Mouse (Mus musculus) forebrain, postnatal 0 days (tissue): Measurements from ENCODE around the gene Cntn5. TPM values are rescaled to one million over a fixed set of nuclear protein-coding genes. Genes with fewer than 3 reads are reported as not detected.
A peak's percentile ranks its signal among the peaks of the same experiment; 100 is the strongest.

Source experiments
- ATAC-seq: fragments of 200-750 bp; cut with Nextera tagmentation; 2 replicates; pipeline ENCODE4 v1.8.0; 2017; ENCODE audit warnings: mild to moderate bottlenecking, moderate library complexity
- DNase-seq: peaks from one replicate; pipeline ENCODE4 v3.0.0-alpha.2; 2015
- H3K27ac ChIP-seq: fragments of 300-500 bp; sonication (generic); 2 replicates; pipeline ENCODE4 v1.5.1; 2014; ENCODE audit warnings: low read depth, mild to moderate bottlenecking, antibody characterized with exemption, low read length, moderate library complexity, mixed read lengths
- H3K27me3 ChIP-seq: fragments of 300-500 bp; sonication (generic); 2 replicates; pipeline ENCODE4 v1.6.1; 2014; ENCODE audit warnings: mild to moderate bottlenecking, low read length, mixed read lengths; ENCODE audit not compliant: insufficient read depth
- H3K36me3 ChIP-seq: fragments of 300-500 bp; sonication (generic); 2 replicates; pipeline ENCODE4 v1.6.1; 2014; ENCODE audit warnings: mild to moderate bottlenecking, moderate library complexity; ENCODE audit not compliant: insufficient read depth
- H3K4me1 ChIP-seq: fragments of 300-500 bp; sonication (generic); 2 replicates; pipeline ENCODE4 v1.6.1; 2014; ENCODE audit warnings: antibody characterized with exemption; ENCODE audit not compliant: insufficient read depth
- H3K4me2 ChIP-seq: fragments of 300-500 bp; sonication (generic); 2 replicates; pipeline ENCODE4 v1.6.1; 2014; ENCODE audit warnings: low read depth, mild to moderate bottlenecking, moderate library complexity
- H3K4me3 ChIP-seq: fragments of 300-500 bp; sonication (generic); 2 replicates; pipeline ENCODE4 v1.5.1; 2014; ENCODE audit warnings: low read depth, low read length, mixed read lengths
- H3K9ac ChIP-seq: fragments of 300-500 bp; sonication (generic); 2 replicates; pipeline ENCODE4 v1.6.1; 2014; ENCODE audit warnings: mild to moderate bottlenecking
- H3K9me3 ChIP-seq: fragments of 300-500 bp; sonication (generic); 2 replicates; pipeline ENCODE4 v1.6.1; 2016; ENCODE audit warnings: low read length
- CTCF ChIP-seq: sonication (generic); IDR thresholded peaks from 2 replicates; pipeline ENCODE4 v1.5.1; 2016; ENCODE audit warnings: antibody characterized with exemption, control low read depth, low read depth
- WGBS: fragments of 180-500 bp; shearing (Covaris S2); extraction: QIAGEN DNeasy Blood & Tissue Kit; methylation state at CpG from one replicate; pipeline ENCODE4 v1.1.7; 2014; 5-methylcytosine and 5-hydroxymethylcytosine counted together
- polyA plus RNA-seq: library from polyadenylated mRNA; unstranded; fragments of >200 nt; fragmentation: Nextera tagmentation; extraction: Ambion mirVana; gene quantifications from 2 replicates; pipeline ENCODE4 v1.2.1, GENCODE M21; 2015
- total RNA-seq: library from RNA; depleted of rRNA; stranded (reverse); fragments of >200 nt; gene quantifications from 2 replicates; pipeline ENCODE4 v1.2.3, GENCODE M21; 2014

Cntn5 gene
- total and polyA plus RNA-seq, 2 experiments from 2014 or later, result 15.5 to 25.9 TPM

DNA sequence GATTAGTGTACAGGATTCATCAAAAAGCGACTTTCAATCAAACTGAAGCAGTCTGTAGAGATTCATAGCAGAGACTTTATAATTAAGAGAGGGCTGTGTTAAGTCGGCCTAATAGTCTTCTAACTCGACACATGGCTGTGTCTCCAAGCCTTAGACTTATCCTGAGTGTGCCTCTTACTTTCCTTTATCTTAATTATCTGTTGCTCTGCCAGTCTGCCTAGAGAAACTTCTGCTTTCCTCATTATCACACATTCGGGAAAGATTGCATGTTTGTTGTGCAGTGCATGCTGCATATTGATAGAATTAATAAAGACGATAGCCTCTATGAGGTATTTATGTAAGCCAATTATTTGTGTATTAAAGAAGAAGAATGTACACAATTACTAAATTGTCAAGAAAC, 375.9 kb downstream of the Cntn5 start:
- no peaks in the 10 kb centered on the region for H3K9me3 ChIP-seq
- H3K27me3 ChIP-seq, result no peaks in the 10 kb centered on the region
- H3K4me3 ChIP-seq, result no peak overlapping the region
- no peak for TF ChIP-seq CTCF
- no peaks in the 10 kb centered on the region for H3K4me1 ChIP-seq
- H3K4me2 ChIP-seq, result no peak overlapping the region
- no peak for DNase-seq
- no peak overlapping the region for H3K9ac ChIP-seq
- 25% methylated on average over 5 of the region's 5 CpGs for WGBS
- no peak for ATAC-seq
- no peaks in the 10 kb centered on the region for H3K36me3 ChIP-seq
- H3K27ac ChIP-seq, result no peak overlapping the region

DNA sequence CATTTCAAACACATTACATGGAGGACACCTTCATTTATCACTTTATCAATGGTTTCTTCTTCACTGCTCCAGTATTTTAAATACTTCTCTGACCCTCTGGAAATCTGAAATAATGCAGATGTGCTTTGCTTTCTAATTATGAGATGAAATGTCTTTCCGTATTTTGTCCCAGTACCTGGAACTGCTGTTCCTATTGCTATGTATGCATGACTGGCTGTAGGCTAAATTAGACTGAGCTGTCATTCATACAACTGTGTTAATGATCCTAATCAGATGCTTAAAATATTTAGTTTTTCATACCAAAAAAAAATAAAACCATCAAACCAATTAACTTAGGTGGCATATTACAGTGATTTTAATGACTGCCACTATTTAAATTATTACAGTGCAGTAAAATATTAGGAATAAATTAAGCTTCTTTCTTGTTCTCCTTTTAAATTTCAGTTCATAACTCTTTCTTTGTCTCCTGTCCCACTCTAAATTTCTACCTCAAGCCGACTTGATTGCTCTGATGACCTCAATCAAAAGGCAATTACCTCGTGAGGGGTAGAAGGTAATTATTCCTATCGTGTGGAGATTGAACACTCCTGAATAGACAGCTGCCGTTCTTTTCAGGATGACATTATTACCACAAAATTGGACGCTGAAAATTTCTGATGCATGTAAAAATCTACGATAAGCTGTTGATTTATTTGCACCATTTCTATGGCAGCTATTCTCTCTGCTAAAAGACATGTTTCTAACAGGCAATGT, 378.5 kb downstream of the Cntn5 start:
- 12% methylated on average over 7 of the region's 7 CpGs for WGBS
- H3K9ac ChIP-seq, result no peak overlapping the region
- no peak overlapping the region for H3K4me2 ChIP-seq
- ATAC-seq (no peak; the same call in 1 of the 2 replicates), DNase-seq (peak; percentile 9)
- H3K4me3 ChIP-seq, result no peak overlapping the region
- H3K36me3 ChIP-seq, result no peaks in the 10 kb centered on the region
- TF ChIP-seq CTCF, result no peak
- H3K27me3 ChIP-seq, result no peaks in the 10 kb centered on the region
- H3K9me3 ChIP-seq, result no peaks in the 10 kb centered on the region
- H3K4me1 ChIP-seq, result no peaks in the 10 kb centered on the region
- no peak overlapping the region for H3K27ac ChIP-seq

DNA sequence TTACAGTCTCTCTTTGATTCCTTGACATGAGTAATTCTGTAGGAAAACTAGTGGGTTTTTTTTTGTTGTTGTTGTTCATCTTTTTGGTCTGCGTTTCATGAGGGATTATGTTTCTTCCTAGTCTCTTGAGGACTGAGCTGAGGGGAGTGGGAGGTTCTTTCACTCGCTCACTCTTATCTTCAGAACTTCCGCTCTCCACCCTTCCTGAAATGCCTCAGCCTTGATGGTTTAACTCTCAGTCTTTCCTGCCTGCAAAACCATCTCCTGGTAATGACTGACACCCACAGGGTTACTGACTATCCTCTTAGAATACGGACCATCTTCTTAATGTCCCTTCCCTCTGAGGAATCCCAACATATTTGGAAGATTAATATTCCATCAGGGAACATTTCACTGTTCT, 382.0 kb downstream of the Cntn5 start:
- no peaks in the 10 kb centered on the region for H3K36me3 ChIP-seq
- no peaks in the 10 kb centered on the region for H3K9me3 ChIP-seq
- DNase-seq (no peak), ATAC-seq (no peak)
- no peak overlapping the region for H3K9ac ChIP-seq
- no peak for TF ChIP-seq CTCF
- H3K4me3 ChIP-seq, result no peak overlapping the region
- 89% methylated on average over 4 of the region's 4 CpGs for WGBS
- no peaks in the 10 kb centered on the region for H3K4me1 ChIP-seq
- no peaks in the 10 kb centered on the region for H3K27me3 ChIP-seq
- H3K27ac ChIP-seq, result no peak overlapping the region
- H3K4me2 ChIP-seq, result no peak overlapping the region

DNA sequence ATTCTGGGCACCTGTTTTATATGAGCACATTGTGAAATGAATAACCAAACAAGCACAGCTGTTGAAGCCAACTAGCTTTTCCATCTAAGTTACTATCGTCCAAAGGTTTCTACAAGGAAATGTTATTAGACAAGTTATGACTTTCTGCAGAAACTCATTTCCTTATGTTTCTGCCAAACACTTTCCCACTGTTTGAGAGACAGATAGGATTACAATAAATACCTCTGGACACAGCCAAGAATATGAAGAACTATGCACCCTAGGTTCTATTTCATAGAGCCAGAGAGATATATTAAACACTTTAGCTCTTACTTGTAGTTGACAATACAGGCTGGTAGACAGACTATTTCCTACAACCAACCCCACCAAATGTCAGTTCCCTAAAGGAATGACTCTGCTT, 383.5 kb downstream of the Cntn5 start:
- no peak for TF ChIP-seq CTCF
- H3K27me3 ChIP-seq, result no peaks in the 10 kb centered on the region
- H3K36me3 ChIP-seq, result no peaks in the 10 kb centered on the region
- no peak overlapping the region for H3K4me3 ChIP-seq
- H3K27ac ChIP-seq, result no peak overlapping the region
- WGBS, result 54% methylated on average over 1 of the region's 1 CpGs
- ATAC-seq (no peak), DNase-seq (peak; percentile 39)
- no peak overlapping the region for H3K4me2 ChIP-seq
- H3K9me3 ChIP-seq, result no peaks in the 10 kb centered on the region
- H3K9ac ChIP-seq, result no peak overlapping the region
- no peaks in the 10 kb centered on the region for H3K4me1 ChIP-seq

DNA sequence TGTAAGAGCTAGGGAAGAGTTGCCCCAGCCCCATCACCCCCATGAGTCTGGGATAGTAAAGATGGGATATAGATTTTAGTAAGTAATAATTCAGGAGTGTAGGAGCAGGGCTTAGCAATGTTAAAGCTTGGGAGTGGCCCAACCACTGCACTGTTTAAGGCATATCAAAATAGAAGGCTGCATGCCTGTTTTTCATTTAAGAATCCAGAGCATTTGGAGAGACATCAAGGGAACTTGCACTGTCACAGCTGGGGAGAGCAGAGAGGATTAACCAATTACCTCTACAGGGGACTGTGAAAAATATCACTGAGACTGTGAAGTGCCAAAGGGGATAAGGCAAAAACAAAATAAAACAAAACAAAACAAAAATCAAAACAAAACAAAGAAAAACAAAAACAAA, 412.3 kb downstream of the Cntn5 start:
- DNase-seq (no peak), ATAC-seq (no peak)
- H3K4me2 ChIP-seq, result no peak overlapping the region
- no peak overlapping the region for H3K9ac ChIP-seq
- no peak overlapping the region for H3K27ac ChIP-seq
- TF ChIP-seq CTCF, result no peak
- H3K36me3 ChIP-seq, result no peaks in the 10 kb centered on the region
- H3K27me3 ChIP-seq, result no peaks in the 10 kb centered on the region
- no peaks in the 10 kb centered on the region for H3K9me3 ChIP-seq
- H3K4me3 ChIP-seq, result no peak overlapping the region
- no peaks in the 10 kb centered on the region for H3K4me1 ChIP-seq

DNA sequence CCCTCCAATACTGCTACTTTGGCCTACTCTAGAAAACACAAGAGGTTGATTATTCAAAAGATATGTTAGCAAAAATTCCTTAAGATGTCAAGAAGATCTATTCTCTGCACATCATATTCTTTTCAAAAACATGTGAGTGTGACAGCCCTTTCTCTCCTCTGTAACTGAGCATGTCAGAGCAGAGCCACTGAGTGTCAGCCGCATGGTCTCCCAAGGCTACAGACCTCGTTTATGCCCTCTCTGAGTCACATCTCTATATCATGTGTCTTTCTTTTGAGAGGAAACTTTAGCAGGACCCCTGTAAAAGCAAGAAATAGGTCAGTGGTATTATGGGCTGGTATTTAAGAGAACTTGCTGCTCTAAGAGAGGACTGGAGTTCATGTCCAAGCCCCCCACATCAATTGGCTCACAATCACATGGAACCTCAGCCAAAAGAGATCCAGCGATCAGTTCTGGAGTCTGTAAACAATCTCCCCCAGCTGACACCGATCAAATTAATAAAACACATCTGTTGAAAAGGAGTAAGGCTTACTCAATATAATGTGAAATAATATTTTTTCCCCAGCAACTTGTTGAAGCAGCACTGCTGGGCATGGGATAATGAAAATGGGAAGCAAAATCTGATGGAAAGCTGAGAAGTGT, 433.0 kb downstream of the Cntn5 start:
- Histone ChIP-seq H3K36me3 (no peaks in the 10 kb centered on the region), H3K4me2 (no peak overlapping the region), H3K27me3 (no peaks in the 10 kb centered on the region), H3K4me1 (no peaks in the 10 kb centered on the region), H3K4me3 (no peak overlapping the region), H3K9ac (no peak overlapping the region), H3K27ac (no peak overlapping the region), H3K9me3 (no peaks in the 10 kb centered on the region)
- TF ChIP-seq CTCF, result no peak
- no peak for ATAC-seq
- 76% methylated on average over 4 of the region's 4 CpGs for WGBS
- no peak for DNase-seq

DNA sequence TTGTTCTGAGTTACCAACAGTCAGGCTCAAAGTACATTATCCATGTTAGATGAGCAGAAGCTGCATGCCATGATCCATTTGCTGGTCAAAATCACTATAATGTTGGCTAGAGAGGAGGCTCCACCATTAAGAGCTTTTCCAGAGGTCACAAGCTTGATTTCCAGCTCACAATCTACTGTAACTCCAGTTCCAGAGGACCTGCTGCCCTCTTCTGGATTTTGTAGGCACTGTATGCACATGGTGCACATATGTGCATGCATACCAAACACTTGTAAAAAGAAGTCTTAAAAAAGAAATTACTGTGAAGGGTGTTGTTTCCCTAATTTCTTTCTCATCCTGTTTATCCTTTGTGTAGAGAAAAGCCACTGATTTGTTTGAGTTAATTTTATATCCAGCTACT, 439.8 kb downstream of the Cntn5 start:
- Histone ChIP-seq H3K4me1 (no peaks in the 10 kb centered on the region), H3K27me3 (no peaks in the 10 kb centered on the region)

More for the DNA sequence above, 439.8 kb downstream of the Cntn5 start:
- DNase-seq (peak; percentile 16), ATAC-seq (no peak)
- TF ChIP-seq CTCF, result no peak; the same call in 1 of the 2 replicates
- no peak overlapping the region for H3K27ac ChIP-seq
- no peak overlapping the region for H3K4me3 ChIP-seq
- no peaks in the 10 kb centered on the region for H3K36me3 ChIP-seq
- H3K9ac ChIP-seq, result no peak overlapping the region
- H3K4me2 ChIP-seq, result no peak overlapping the region
- no peaks in the 10 kb centered on the region for H3K9me3 ChIP-seq
